Mouse (Mus musculus) heart, embryonic 13.5 days (tissue): ENCODE results near the gene Myh6. TPM values are rescaled to one million over a fixed set of nuclear protein-coding genes. Genes with fewer than 3 reads are reported as not detected.
"Not testable (repeated sequence)": the region's sequence is repeated elsewhere in the genome, so short reads cannot be mapped to it uniquely, and the experiment has no call there.

ENCODE experiments used
- ATAC-seq: fragments of 200-750 bp; cut with Nextera tagmentation; 2 replicates; pipeline ENCODE4 v1.8.0; 2017; ENCODE audit warnings: moderate TSS enrichment; ENCODE audit not compliant: insufficient number of reproducible peaks, low FRiP score, low TSS enrichment; ENCODE audit errors: extremely low read depth
- H3K27ac ChIP-seq: fragments of 300-500 bp; sonication (generic); replicated peaks from 2 replicates; pipeline ENCODE4 v1.5.1; 2015; ENCODE audit warnings: moderate library complexity, mild to moderate bottlenecking, inconsistent platforms
- H3K27me3 ChIP-seq: fragments of 300-500 bp; sonication (generic); replicated peaks from 2 replicates; pipeline ENCODE4 v1.6.1; 2015; ENCODE audit warnings: mild to moderate bottlenecking, inconsistent platforms
- H3K36me3 ChIP-seq: fragments of 300-500 bp; sonication (generic); 2 replicates; pipeline ENCODE4 v1.6.1; 2015; ENCODE audit warnings: mild to moderate bottlenecking, inconsistent platforms
- H3K4me1 ChIP-seq: fragments of 300-500 bp; sonication (generic); 2 replicates; pipeline ENCODE4 v1.6.1; 2015; ENCODE audit warnings: inconsistent platforms
- H3K4me2 ChIP-seq: fragments of 300-500 bp; sonication (generic); 2 replicates; pipeline ENCODE4 v1.6.1; 2015; ENCODE audit warnings: inconsistent platforms, mild to moderate bottlenecking, moderate library complexity
- H3K4me3 ChIP-seq: fragments of 300-500 bp; sonication (generic); 2 replicates; pipeline ENCODE4 v1.5.1; 2015; ENCODE audit warnings: moderate library complexity, mild to moderate bottlenecking, inconsistent platforms
- H3K9ac ChIP-seq: fragments of 300-500 bp; sonication (generic); 2 replicates; pipeline ENCODE4 v1.6.1; 2015; ENCODE audit warnings: inconsistent platforms, mild to moderate bottlenecking, moderate library complexity
- H3K9me3 ChIP-seq: fragments of 300-500 bp; sonication (generic); 2 replicates; pipeline ENCODE4 v1.6.1; 2016; ENCODE audit warnings: inconsistent platforms
- WGBS: fragments of 180-500 bp; shearing (Covaris S2); methylation state at CpG from one replicate; pipeline ENCODE4 v1.1.7; 2015; ENCODE audit warnings: mixed read lengths; 5-methylcytosine and 5-hydroxymethylcytosine counted together
- polyA plus RNA-seq: library from polyadenylated mRNA; unstranded; fragments of >200 nt; fragmentation: Nextera tagmentation; extraction: Ambion mirVana; gene quantifications from 2 replicates; pipeline ENCODE4 v1.2.1, GENCODE M21; 2015

The Myh6 gene
- polyA plus RNA-seq, 1 experiment from 2014 or later: 1,858 TPM

- Histone ChIP-seq H3K36me3 (peaks cover 75% of the 10 kb centered on the region), H3K4me1 (peaks cover 60% of the 10 kb centered on the region), H3K27ac (peak overlapping the region; percentile 90), H3K9ac (peak overlapping the region; percentile 64)
- not testable (repeated sequence) for ATAC-seq, H3K4me3 ChIP-seq, H3K4me2 ChIP-seq, H3K27me3 ChIP-seq, H3K9me3 ChIP-seq
- 74% methylated on average over 11 of the region's 11 CpGs for WGBS
Measured at GRCm38 (mm10) chr14:54972786-54973185, 6.1 kb upstream of the Myh6 start.

GRCm38 (mm10) chr14:54968344-54968743 lies 1.6 kb upstream of the Myh6 start:
- no peak overlapping the region for H3K4me3 ChIP-seq
- H3K27ac ChIP-seq: peak overlapping the region; percentile 90

GRCm38 (mm10) chr14:54967874-54968273 lies 1.1 kb upstream of the Myh6 start:
- no peak for ATAC-seq
- Histone ChIP-seq H3K27ac (peak overlapping the region; percentile 90), H3K4me2 (peak overlapping the region; percentile 70), H3K4me3 (no peak overlapping the region), H3K9me3 (no peaks in the 10 kb centered on the region), H3K4me1 (peaks cover 58% of the 10 kb centered on the region), H3K36me3 (peaks cover 50% of the 10 kb centered on the region), H3K27me3 (no peaks in the 10 kb centered on the region; the same call in 1 of the 2 replicates), H3K9ac (peak overlapping the region; percentile 54)
- 36% methylated on average over 3 of the region's 3 CpGs for WGBS

More at GRCm38 (mm10) chr14:54968344-54968743, 1.6 kb upstream of the Myh6 start:
- no peaks in the 10 kb centered on the region for H3K9me3 ChIP-seq
- ATAC-seq: peak; percentile 22
- H3K27me3 ChIP-seq: no peaks in the 10 kb centered on the region; the same call in 1 of the 2 replicates
- peaks cover 59% of the 10 kb centered on the region for H3K4me1 ChIP-seq
- H3K4me2 ChIP-seq: 0 out of 2 replicates have a peak overlapping the region, but pooled peaks have one; percentile 70
- peak overlapping the region; percentile 54 for H3K9ac ChIP-seq
- H3K36me3 ChIP-seq: peaks cover 52% of the 10 kb centered on the region

GRCm38 (mm10) chr14:54965631-54966030 lies 1.1 kb downstream of the Myh6 start:
- Histone ChIP-seq H3K27ac (peak overlapping the region; percentile 90), H3K9me3 (no peaks in the 10 kb centered on the region), H3K4me1 (peaks cover 57% of the 10 kb centered on the region), H3K27me3 (no peaks in the 10 kb centered on the region; the same call in 1 of the 2 replicates), H3K4me3 (peak overlapping the region; percentile 61), H3K4me2 (peak overlapping the region; percentile 70), H3K36me3 (peaks cover 49% of the 10 kb centered on the region), H3K9ac (peak overlapping the region; percentile 89)
- WGBS: 38% methylated on average over 6 of the region's 6 CpGs
- ATAC-seq: no peak

GRCm38 (mm10) chr14:54965044-54965443 lies 1.7 kb downstream of the Myh6 start:
- Histone ChIP-seq H3K27ac (peak overlapping the region; percentile 90), H3K4me2 (peak overlapping the region; percentile 70), H3K4me1 (peaks cover 58% of the 10 kb centered on the region), H3K9me3 (no peaks in the 10 kb centered on the region), H3K9ac (peak overlapping the region; percentile 89), H3K27me3 (no peaks in the 10 kb centered on the region; the same call in 1 of the 2 replicates), H3K36me3 (peaks cover 49% of the 10 kb centered on the region), H3K4me3 (peak overlapping the region; percentile 61)
- no peak for ATAC-seq
- 32% methylated on average over 15 of the region's 15 CpGs for WGBS

GRCm38 (mm10) chr14:54963727-54964126 lies 3.0 kb downstream of the Myh6 start:
- peak overlapping the region; percentile 70 for H3K4me2 ChIP-seq

GRCm38 (mm10) chr14:54962714-54963113 lies 4.0 kb downstream of the Myh6 start:
- Histone ChIP-seq H3K36me3 (peaks cover 68% of the 10 kb centered on the region), H3K4me3 (peak overlapping the region; percentile 61), H3K27ac (peak overlapping the region; percentile 90), H3K9ac (peak overlapping the region; percentile 89), H3K27me3 (no peaks in the 10 kb centered on the region; the same call in 1 of the 2 replicates), H3K4me2 (peak overlapping the region; percentile 70), H3K4me1 (peaks cover 55% of the 10 kb centered on the region), H3K9me3 (no peaks in the 10 kb centered on the region)
- ATAC-seq: no peak
- WGBS: 47% methylated on average over 7 of the region's 7 CpGs

More at GRCm38 (mm10) chr14:54963727-54964126, 3.0 kb downstream of the Myh6 start:
- peak overlapping the region; percentile 61 for H3K4me3 ChIP-seq
- H3K36me3 ChIP-seq: peaks cover 58% of the 10 kb centered on the region
- H3K27ac ChIP-seq: peak overlapping the region; percentile 90
- H3K4me1 ChIP-seq: peaks cover 56% of the 10 kb centered on the region
- H3K9ac ChIP-seq: peak overlapping the region; percentile 89
- ATAC-seq: no peak
- WGBS: 60% methylated on average over 11 of the region's 11 CpGs
- no peaks in the 10 kb centered on the region for H3K9me3 ChIP-seq
- no peaks in the 10 kb centered on the region; the same call in 1 of the 2 replicates for H3K27me3 ChIP-seq

GRCm38 (mm10) chr14:54961487-54961886 lies 5.2 kb downstream of the Myh6 start:
- H3K4me1 ChIP-seq: peaks cover 51% of the 10 kb centered on the region
- H3K4me3 ChIP-seq: peak overlapping the region; percentile 61
- no peak for ATAC-seq
- peaks cover 80% of the 10 kb centered on the region for H3K36me3 ChIP-seq
- H3K4me2 ChIP-seq: peak overlapping the region; percentile 70
- WGBS: 57% methylated on average over 5 of the region's 5 CpGs
- no peaks in the 10 kb centered on the region for H3K27me3 ChIP-seq
- peak overlapping the region; percentile 90 for H3K27ac ChIP-seq
- no peaks in the 10 kb centered on the region for H3K9me3 ChIP-seq
- peak overlapping the region; percentile 89 for H3K9ac ChIP-seq

- Histone ChIP-seq H3K27ac (peak overlapping the region; percentile 90), H3K27me3 (no peaks in the 10 kb centered on the region), H3K36me3 (peaks cover 86% of the 10 kb centered on the region), H3K9ac (peak overlapping the region; percentile 89), H3K4me2 (peak overlapping the region; percentile 70), H3K9me3 (no peaks in the 10 kb centered on the region), H3K4me1 (peaks cover 55% of the 10 kb centered on the region), H3K4me3 (peak overlapping the region; percentile 61)
- no peak for ATAC-seq
- WGBS: 34% methylated on average over 10 of the region's 10 CpGs
Measured at GRCm38 (mm10) chr14:54960769-54961168, 6.0 kb downstream of the Myh6 start.

GRCm38 (mm10) chr14:54959853-54960613 lies 6.7 kb downstream of the Myh6 start:
- not testable (repeated sequence) for H3K9me3 ChIP-seq, H3K27me3 ChIP-seq, ATAC-seq
- Histone ChIP-seq H3K4me3 (peak overlapping the region; percentile 61), H3K4me1 (peaks cover 55% of the 10 kb centered on the region), H3K9ac (peak overlapping the region; percentile 89), H3K27ac (peak overlapping the region; percentile 90), H3K36me3 (peaks cover 93% of the 10 kb centered on the region), H3K4me2 (peak overlapping the region; percentile 70)
- WGBS: 74% methylated on average over 12 of the region's 12 CpGs

- peaks cover 93% of the 10 kb centered on the region for H3K36me3 ChIP-seq
- no peaks in the 10 kb centered on the region for H3K9me3 ChIP-seq
- peaks cover 54% of the 10 kb centered on the region for H3K4me1 ChIP-seq
- 68% methylated on average over 3 of the region's 3 CpGs for WGBS
- no peaks in the 10 kb centered on the region for H3K27me3 ChIP-seq
- no peak for ATAC-seq
- H3K9ac ChIP-seq: peak overlapping the region; percentile 89
- peak overlapping the region; percentile 90 for H3K27ac ChIP-seq
- H3K4me3 ChIP-seq: peak overlapping the region; percentile 61
- H3K4me2 ChIP-seq: peak overlapping the region; percentile 70
Measured at GRCm38 (mm10) chr14:54959197-54959596, 7.5 kb downstream of the Myh6 start.
